Mouse (Mus musculus) embryonic fibroblast, embryonic 13.5 days (primary cell): Measurements from ENCODE around the gene Zfp786.

Source experiments
- CTCF ChIP-seq: IDR thresholded peaks from 2 replicates; pipeline ENCODE4 v1.5.1; 2011; ENCODE audit warnings: mild to moderate bottlenecking, control low read depth, low read length, moderate library complexity, borderline replicate concordance; ENCODE audit not compliant: insufficient read depth
- POLR2A ChIP-seq: IDR thresholded peaks from 2 replicates; pipeline ENCODE4 v1.6.1; 2011; ENCODE audit warnings: low read depth, mild to moderate bottlenecking, control low read depth, low read length, moderate library complexity

- TF ChIP-seq POLR2A = no peak
- TF ChIP-seq CTCF = no peak
These were observed 23.2 kb downstream of the Zfp786 start for GRCm38 (mm10) chr6:47807419-47807818.
